Mouse (Mus musculus): ENCODE measurements around the gene Carns1.

The Carns1 gene

DNA sequence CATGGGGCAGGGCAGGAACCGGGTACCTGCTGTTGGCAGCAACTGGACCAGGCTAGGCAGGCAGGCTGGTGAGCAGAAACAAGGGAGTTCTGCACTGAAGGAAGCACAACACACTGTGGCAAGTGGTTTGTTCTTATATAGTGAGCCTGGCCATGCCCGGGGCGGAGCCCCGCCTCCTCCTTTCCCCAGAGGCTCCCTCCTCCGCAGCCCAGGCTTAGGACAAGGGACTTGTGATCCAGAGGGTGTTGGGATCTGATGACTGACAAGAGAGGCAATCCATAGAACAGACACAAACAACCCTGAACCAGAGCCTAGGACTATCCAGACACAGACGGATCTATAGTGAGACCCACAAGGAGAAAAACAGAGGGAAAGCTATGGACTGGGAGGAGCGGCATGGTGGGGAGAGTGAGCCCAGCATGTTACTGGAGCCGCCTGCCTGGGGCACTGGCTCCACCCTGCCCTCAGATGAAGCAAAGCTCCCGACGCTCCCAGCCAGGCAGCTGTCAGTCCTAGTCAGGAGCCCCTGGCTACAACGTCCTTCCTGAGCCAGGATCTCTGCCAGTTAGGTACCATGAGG lies at the start of gene Carns1:
Gene Carns1 (minus strand): TSS at position 112 of the 580 bp plus-strand sequence.
- peak; percentile 64 for DNase-seq

DNA sequence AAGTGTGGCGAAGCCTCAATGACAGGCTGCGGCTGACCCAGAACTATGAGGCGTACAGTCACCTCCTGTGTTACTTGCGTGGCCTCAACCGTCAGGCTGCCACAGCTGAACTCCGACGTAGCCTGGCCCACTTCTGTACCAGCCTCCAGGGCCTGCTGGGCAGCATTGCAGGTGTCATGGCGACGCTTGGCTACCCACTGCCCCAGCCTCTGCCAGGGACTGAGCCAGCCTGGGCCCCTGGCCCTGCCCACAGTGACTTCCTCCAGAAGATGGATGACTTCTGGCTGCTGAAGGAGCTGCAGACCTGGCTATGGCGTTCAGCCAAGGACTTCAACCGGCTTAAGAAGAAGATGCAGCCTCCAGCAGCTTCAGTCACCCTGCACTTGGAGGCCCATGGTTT lies 46.9 kb upstream of the Carns1 start:
- DNase-seq: peak; percentile 15

DNA sequence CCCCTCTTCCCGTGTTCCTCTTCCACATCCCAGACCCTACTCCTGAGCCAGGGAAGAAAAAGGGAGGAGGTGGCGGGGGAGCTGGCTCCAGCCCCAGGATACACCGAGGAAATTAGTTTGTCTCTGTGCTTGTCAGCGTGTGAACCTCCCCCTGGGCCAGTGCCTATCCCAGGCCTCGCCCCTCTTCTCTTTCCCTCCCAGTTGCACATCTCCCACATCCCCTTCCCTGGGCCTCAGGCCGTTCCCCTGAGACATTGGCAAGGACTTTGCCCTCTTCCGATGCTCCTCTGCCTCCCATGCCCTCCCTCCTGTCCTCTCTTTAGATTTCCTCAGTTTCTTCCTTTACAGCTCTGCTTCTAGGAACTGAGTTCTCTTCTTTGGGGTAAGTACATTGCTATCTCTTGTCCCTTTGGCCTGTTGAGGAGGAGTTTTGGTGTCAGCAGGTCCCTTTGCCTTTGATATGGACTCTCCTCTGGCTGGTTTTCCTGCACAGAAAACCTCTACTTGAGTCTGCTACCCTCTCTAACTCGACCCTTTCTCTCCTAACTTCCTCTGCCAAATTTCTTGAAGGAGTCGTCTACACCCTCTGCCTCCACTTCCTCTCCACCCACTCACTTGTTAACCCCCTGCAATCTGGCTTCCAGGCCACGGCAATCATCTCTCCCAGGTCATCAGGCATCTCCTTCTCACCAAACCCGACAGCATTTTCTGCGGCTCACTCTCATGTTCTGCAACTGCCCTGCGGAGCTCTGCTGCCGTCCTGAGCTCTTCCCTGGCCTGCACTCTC lies 45.9 kb upstream of the Carns1 start:
- DNase-seq: peak; percentile 29

DNA sequence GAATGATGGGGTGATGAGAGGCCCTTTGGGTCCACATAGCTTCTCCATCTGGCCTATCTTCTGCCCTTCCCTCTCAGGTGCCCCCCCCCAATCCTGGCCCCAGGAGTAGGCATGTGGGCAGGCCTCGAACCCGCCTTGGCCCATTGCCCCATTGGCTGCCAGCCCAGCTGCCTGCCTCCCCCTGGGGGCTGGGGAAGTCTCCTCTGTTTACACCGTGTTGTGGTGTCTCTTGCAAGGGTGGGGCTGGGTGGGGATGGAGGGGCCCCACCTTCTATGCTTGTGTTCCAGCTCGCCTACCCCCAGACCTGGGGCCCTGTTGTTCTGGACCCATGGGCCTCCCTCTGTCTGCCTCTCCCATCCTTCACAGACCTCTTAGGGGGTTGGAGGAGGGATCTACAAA lies 45.1 kb upstream of the Carns1 start:
- no peak for DNase-seq

DNA sequence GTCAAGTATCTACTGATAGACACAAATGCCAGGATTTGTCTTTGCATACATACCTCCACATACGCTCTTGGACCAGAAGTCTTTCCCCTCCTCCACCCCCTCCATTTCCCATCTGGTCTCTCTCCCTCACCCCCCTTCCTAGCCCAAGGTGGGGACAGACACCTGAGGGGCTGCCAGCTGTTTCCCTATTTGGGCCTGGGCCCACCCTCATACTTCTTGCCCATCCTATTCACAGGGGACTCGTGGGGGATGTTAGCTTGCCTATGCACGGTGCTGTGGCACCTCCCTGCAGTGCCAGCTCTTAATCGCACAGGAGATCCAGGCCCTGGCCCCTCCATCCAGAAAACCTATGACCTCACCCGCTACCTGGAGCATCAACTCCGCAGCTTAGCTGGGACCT lies 44.7 kb upstream of the Carns1 start:
- no peak for DNase-seq

DNA sequence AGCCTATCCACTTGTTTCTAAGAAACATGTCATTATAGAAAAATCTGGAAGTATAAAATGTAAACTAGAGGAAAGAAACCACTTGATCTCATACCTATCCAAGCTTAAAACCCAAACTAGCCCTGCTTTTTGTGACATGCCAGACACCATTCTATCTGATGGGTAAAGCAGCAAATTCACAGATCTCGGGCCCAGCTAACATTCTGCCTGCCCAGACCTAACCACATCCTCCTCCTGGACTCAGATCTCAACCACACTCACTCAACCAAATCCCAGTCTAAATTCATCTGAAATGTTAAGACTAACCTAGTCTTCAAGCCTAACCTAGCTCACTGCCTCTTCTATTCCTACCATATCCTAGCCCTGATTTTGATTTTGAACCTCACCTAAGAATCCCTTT lies 43.5 kb upstream of the Carns1 start:
- no peak for DNase-seq

DNA sequence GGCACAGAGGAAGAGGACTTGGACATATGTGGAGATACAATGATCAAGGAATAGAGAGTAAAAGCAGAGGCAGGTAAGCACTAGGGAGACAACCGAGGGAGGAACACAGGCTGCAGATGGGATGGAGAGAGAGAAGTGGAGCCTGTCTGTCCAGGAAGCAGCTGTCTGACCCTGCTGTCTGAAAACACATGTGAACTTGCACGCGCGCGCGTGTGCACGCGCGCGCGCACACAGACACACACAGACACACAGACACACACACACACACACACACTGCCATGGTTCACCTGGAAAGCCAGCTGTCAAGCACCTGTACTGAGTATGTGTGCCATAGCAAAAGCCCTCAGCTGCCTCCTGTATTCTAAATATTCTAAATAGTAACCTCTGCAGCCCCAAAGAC lies 43.0 kb upstream of the Carns1 start:
- no peak for DNase-seq

DNA sequence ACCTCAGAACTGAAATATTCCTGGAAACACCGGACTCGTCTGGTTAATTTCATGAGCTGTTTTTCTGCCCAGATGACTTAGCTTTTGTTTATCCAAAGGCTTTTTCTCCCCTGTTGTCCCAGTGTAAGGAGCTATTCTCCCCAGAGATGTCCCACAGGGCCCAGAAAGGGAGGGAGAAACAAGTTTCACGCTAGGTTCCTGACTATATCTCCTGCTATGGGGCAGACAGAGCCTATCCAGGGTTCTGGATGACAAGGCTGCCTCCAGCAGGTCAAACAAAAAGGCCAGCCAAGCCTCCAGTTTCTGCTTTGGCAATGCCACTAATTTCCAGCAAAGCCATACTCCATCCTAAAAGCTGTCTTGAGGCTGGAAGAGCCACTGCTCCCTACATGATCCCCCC lies 42.6 kb upstream of the Carns1 start:
- DNase-seq: no peak

DNA sequence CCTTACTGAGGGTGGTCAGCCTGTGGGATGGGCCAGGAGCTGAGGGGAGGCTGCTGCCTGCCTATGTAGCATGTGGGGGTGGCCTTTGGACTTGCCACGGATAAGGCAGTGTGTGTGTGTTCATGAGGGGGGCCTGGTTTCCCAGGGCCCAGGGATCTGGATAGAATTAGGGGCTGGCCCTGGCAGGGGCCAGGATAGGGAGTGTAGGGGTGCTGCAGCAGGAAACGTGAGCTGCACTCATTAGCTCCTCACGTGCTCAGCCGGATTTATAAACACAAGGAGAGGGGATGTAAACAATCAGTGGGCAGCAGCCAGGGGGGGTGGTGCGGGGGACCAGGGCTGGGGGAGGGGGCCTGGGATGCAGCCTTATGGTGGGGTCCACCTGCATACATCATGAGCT lies 41.9 kb upstream of the Carns1 start:
- DNase-seq: peak; percentile 22

DNA sequence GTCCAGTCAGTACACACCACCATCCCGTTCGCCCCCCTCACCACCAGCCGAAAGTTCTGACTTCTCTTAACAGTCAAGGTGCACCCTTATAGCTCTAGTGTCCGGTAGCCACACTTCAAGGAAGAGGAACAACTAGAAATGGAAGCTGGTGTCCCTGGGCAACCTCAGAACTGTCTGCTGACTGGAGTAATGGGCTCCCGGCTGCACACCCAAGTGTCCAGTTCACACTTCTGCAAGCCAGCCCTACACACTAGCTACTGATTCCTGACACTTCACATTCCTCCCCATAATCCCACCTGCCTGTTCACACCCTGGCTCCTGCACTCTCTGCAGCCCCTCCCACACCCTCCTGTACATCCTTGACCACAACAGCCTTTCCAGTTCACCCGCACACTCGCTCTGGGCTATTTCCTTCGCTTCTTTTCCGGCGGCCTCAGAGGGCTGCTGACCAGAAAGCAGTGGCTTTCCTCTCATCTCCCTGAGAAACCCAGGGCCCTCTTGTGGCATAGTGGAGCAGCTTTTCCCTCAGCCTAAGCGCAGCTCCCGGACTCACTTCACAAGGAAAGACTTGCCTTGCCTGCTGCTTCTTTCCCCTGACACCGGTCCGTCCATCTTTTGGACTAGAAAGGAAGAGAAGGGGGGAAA lies 40.9 kb upstream of the Carns1 start:
- peak; percentile 61 for DNase-seq

DNA sequence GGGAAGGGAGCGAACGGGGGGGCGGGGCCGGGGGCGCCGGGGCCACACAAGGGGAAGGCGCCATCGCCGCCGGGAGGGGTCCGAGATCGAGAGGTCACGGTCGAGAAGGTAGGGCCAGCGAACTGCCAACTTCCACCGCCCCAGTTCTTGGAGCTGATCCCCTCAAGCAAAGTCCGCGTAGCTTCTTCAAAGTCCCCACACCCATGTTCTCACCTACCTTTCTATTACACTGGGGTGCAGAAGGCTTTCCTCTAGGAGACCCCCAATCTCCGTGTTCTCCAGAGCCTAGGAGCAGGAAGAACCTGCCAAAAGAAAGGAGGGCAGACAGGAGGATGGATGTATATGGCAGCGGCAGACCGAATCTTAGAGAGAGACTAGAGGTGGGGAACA lies 40.2 kb upstream of the Carns1 start:
- no peak for DNase-seq

DNA sequence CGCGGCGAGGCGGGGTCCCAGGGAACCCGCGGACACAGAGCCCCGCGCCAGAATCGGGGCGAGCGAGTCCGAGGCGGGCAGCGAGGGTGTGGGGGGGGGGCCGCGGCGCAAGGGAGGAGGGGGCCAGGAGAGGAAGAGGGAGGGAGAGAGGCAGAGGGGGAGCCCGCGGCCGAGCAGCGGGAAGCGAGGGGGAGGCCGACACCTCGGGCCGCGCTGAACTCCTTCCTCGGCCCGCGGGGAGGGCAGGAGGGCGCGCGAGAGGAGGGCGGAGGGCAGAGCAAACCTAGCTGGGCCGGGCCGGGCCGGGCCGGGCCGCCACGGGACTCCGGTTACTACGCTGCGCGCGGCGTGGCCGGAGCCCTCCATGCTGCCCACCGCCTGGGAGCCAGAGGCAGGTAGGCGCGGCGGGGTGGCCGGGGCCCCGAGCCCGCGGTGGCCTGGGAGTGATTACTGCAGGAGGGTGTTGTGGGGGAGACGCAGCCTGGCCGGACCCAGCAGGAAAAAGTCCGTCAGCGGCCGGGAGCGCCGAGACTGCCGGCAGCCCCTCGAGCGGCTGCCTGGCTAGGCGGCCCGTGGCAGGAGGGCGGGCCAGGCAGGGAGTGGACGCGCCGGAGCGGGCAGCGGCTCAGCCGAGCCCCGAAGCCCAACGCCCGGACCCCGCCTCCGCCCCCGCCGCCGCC lies 39.6 kb upstream of the Carns1 start:
- peak; percentile 61 for DNase-seq

DNA sequence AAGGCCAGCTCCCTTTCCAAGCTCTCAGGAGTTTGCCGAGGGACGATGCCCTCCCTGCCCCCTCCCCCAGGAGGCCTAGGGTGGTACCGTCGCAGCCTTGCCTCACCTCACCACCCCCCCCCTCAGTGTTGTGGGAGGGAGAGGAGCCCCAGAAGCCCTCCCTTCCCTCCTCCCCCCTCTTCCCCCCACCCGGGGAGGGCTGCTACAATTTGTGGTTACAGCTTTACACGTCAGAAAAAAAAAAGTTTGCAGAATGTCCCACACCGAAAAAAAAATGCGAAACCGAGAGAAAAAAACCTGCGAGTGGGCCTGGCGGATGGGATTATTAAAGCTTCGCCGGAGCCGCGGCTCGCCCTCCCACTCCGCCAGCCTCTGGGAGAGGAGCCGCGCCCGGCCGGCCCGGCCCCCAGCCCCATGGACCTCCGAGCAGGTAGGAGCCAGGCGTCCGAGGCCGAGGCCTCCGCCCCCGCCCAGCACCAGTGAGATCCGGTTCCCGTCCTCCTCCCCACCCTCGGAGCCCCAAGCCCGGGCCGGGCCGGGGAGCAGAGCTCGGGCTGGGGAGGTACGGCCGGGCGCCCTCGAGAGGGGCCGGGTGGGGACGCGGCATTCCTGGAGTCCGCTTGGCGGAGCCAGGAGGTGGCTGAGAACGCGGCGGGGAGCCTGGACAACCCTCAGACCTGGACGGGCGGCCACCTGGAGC lies 38.9 kb upstream of the Carns1 start, which contains the start of the genes Clcf1 and AC109138.7:
Gene Clcf1 (plus strand): TSS at position 168 of the 700 bp plus-strand sequence.
Gene AC109138.7 (plus strand): TSS at position 287 of the 700 bp plus-strand sequence.
- peak; percentile 55 for DNase-seq

DNA sequence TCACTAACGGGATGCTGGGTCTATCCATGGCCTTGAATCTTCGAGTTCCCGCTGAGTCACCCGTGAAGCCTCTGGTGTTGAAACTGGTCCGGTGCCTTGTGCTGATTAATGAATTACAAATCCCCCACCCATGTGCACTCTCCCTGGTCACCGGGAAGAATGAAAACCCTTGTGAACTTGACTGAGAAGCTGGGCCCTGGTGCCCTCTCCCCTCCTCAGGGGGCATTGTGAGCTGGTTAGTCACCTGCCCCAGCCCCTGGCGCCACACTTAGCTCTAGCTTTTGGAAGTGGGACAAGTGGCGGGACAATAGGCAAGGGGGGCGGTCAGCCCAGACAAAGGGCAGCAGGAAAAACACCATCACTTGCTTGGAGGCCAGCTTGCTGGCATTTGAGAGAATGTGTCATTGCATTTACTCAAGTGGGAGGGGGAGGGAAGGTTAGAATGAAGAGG lies 38.3 kb upstream of the Carns1 start:
- peak; percentile 54 for DNase-seq

DNA sequence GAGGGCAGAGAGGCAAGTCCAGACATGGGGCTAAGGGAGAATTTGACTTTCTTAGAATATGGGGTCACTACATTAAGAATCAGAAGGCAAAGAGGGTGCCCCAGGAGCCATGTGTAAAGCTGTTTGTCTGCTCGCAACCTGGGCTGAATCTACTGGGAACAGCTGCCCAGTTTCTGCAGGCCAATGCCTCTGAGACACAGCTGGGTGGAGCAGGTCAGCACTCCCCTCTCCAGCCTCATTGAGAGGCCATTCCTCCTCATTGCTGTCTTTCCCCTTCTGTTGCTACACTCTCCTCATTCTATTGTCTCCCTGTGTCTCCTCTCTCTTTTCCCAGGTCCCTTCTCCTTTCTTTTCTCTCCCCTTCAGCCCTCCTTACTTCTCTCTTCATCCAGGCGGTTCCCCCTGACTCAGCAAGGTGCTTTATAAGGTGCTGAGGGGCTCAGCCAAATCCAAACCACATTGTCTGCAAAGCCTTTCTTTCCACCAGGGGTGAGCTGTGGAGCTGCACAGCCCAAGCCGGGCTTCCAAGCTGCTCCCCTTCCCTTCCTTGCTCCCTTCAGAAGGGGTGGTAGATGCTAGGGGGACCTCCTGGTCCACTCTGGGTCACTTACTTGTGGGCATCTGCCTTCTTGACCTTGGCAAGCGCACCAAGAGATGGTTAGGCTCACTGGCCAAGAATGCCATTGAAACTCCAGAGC lies 36.8 kb upstream of the Carns1 start:
- DNase-seq: no peak

DNA sequence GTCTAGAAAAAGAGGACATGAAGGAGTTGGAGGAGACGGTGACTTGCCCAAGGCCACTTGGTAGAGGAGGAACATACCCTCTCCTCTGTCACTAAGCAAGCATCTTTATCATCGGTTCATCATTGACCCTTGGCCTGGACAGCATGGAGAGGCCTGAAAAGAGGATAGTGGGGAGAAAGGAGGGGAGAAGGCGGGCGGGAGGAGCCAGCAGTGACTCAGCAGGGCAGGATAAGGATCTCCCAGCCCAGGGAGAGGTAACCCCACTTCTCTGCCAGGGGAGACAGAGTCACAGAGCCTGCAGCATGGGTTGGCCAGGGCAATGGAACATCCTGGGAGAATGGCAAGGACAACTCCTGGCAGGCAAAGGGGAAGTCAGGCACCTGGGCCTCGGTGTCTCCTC lies 33.3 kb upstream of the Carns1 start:
- no peak for DNase-seq

DNA sequence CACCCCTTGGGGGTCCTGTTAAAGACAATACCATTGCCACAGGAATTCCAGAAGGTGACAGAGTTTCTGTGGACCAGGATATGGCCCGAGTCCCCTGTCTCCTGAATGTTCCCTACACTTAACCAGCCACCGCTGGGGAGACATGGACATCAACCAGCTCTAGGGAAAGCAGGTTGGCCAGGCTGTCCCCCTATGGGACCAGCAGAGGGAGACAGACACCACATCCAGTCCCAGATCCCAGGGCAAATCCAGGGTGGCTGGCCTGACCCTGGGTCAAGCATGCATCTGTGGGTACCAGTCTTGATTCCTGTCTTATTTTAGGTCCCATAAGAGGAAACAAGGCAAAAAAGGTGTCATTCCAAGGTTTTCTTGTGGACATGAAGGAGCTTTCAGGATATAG lies 31.7 kb upstream of the Carns1 start:
- peak; percentile 83 for DNase-seq

DNA sequence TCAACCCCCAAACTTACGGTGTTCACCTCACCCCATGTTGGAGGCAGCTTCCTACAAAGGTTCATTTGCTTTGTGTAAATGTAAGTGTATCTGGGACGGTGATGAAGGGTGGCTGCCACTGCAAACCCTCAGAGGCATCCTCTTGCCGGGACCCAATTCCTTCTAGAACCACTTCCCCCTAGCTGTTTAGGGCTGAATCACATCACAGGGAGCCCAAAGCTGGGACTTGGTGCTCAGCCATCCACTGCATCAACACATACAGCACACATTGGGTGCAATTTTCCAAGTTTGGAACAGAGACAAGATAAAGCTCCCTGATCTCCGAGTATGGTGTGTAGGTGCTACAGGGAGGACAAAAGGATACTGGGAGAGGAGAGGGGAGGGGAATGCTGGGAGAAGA lies 29.6 kb upstream of the Carns1 start:
- no peak for DNase-seq

DNA sequence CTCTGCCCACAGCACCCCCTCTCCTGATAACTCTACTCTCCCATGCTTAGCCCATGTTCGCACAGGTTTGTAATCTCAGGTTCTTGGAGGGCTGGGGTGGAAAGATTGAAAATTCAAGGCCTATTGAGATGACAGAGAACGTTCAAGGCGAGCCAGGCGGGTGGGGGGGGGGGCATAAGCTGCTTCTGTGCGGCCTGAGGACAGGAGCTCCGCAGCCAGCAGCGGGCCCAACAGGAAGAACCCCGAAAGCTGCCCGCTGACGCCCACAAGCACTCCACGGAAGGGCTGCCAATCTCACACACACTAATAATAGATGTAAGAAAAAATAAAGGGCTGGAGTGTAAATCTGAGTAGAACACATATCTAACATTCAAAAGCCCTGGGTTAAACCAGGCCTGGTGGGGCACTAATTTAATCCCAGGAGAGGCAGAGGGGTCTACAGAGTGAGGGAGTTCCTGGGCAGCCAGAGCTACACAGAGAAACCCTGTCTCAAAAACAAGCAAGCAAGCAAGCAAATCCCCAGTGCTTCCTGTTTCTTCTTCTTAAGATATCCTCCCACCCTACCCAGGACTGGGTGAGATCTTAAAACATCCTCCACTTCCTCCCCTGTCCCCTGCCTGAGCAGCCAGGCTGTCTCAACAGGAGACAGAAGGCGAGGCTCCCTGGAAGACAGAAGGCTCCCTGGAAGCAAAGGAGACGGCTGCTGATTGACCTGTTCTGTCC lies 28.5 kb upstream of the Carns1 start:
- DNase-seq: no peak

DNA sequence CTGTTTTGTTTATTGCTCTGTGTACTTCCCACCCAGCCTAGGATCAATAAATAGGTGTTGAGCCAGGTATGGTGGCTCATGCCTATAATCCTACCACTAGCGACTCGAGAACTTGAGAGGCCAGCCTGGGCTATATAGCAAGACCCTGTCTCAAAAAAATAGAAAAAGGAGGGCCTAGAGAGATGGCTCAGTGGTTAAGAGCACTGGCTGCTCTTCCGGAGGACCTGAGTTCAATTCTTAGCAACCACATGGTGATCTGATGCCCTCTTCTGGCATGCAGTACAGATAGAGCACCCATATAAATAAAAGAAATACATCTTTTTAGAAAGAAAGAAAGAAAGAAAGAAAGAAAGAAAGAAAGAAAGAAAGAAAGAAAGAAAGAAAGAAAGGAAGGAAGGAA lies 27.9 kb upstream of the Carns1 start:
- DNase-seq: no peak

DNA sequence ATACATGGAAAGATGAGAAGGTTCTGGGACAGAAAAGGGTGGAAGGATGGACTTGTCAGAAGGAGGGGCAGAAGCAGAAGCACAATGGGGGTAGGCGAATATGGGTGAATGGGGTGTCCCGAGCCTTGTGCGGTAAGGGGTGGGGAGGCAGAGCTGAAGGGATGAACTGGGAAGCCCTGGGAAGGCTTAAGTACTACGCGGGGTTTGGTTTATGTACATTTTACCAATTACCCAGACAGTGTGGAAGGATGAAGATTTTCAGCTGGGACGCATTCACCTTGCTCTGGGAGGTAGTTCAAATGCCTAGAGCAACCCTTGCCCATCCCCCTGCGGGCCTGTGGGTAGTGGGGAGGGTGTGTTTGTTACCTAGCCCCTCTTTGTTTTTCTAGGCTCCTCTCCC lies 26.9 kb upstream of the Carns1 start:
- DNase-seq: no peak

Data from retina, postnatal 1 day (tissue).